Mouse (Mus musculus): ENCODE measurements around the gene Gpd2.

- TF ChIP-seq CTCF (IDR thresholded peaks at IDR 0.05; ENCODE audit: extremely low read depth, insufficient read depth, insufficient read length, insufficient replicate concordance) (no peak), POLR2A (IDR thresholded peaks at IDR 0.05; ENCODE audit: low read depth, low read length) (no peak)
Measured at GRCm38 (mm10) chr2:57227425-57227824, 10.0 kb upstream of the Gpd2 start.
